Mouse (Mus musculus): ENCODE results near the gene Aqr. TPM values are rescaled to one million over a fixed set of nuclear protein-coding genes. Genes with fewer than 3 reads are reported as not detected.

The Aqr gene
- total RNA-seq, 2 experiments from 2014 or later = 29.1 to 35.9 TPM

DNA sequence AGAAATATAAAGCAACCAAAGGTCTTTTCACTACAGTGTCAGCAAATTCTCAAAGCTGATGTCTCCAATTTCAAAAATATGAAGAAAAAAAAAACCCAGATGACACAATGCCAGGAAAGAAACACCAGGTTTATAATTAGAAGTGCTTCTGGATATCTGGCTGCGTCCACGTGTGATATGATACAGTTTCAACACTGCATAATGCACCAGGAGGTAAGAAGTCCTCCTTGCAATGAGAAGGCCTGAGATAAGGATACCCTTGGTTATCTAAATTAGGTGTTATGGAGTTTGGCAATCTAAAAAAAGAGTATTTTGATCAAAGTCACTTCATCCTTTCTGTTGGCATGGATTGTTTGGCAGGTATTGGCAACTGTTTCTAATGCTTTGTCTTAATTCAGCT lies 114.9 kb downstream of the Aqr start:
- no peak for ATAC-seq (ENCODE audit: poor library complexity, severe bottlenecking)

DNA sequence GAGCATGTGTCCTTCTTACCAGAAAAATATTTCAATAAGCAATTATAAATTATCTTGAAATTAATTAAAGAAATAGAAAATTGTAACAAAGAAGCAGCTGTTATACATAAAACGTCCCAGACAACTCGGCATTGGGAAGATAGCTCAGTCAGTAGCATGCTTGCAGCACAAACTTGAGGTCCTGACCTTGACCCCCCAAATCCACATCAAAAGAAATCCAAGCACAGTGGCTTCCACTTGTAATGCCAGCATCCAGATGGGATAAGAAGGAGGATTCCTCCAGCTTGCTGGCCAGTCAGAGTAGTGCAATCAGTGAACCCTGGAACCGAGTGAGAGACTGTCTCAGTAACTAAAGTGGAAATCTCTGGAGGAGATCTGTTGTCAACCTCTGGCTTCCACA lies 120.6 kb downstream of the Aqr start:
- no peak for ATAC-seq (ENCODE audit: poor library complexity, severe bottlenecking)

DNA sequence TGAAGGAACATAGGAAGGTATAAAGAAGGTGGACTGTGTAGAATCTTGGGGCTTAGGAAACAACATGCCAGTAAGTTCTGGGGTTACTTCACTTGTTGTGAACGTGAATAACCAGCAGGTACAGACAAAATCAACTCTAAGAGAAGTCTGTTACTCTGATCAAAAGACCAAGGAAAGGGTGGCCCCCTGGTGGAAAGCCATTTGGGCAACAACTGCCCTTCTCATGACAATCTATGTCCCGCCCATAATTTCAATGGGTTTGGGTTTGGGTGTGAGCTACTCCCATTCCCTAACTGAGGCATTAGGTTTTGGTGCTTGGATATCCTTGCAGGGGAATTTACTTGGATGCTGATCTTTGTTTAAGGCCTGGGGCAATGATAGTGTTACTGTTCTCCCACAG lies 122.8 kb downstream of the Aqr start:
- no peak for ATAC-seq (ENCODE audit: poor library complexity, severe bottlenecking)

DNA sequence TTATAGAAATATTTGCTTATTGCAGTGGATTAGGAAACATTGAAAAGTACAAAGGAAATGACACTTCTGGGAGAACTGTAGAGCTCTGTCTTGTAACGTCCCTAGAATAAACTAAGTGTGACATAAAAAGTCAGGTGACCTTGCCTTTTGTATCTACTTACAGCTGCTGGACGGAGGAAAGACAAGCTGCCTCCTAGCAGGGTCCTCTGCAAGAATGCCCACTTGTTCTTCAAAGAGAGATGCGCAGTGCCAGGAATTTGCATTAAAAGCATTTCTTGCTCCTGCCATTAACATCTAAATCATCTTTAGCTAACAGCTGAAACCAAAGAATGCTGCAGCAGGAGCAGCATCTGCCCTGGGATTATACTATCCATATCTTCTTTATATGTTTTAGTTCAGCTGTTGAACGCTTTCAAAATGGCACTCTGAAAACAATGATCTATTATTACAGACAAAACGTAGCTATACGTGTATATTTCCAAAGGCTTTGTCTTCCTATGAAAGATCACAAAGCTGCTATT lies 126.7 kb downstream of the Aqr start:
- no peak for ATAC-seq (ENCODE audit: poor library complexity, severe bottlenecking)

DNA sequence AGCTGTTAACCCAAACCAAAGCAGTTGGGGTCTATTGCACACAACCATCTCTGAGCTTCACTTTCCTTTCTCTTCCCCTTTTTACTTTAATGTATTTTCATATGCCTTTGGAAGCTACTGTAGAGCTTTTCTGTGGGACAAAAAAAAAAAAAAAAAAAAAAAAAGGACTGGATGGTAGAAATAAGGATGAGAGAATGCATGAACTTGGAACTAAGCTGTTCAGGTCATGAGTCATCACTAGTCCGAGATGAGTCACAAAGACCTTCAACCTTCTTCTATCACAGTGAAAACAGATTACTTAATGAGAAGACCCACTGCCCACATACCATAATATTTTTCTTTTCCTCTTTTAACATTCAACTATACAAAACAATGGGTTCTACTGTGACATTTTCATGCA lies 127.2 kb downstream of the Aqr start:
- no peak for ATAC-seq (ENCODE audit: poor library complexity, severe bottlenecking)

DNA sequence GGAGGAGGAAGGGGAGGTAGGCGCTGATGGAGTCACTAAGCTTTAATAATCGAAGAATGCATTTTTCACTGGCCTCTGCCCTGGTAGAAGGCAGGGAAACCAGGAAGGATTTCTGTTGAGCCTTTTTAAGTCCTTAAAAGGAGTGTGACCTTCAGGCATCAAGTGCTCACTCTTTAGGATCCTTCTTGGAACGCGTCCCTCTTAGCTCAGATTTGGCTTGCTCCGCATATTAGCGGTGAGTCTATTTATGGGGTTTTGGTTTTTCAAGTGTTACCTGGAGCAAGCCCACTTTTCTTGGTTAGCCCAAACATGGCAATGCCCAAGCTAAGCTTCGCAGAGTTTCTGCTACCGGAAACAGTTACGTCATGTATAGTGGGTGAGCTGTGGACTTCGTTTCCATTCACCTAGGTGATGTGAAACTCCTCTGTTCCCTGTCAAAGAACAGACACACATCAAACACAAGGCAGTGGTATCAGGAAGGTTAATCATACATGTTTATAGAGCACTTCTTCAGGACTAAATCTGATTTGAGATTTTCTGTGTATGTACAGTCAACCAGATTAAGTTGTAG lies 128.5 kb downstream of the Aqr start:
- no peak for ATAC-seq (ENCODE audit: poor library complexity, severe bottlenecking)

DNA sequence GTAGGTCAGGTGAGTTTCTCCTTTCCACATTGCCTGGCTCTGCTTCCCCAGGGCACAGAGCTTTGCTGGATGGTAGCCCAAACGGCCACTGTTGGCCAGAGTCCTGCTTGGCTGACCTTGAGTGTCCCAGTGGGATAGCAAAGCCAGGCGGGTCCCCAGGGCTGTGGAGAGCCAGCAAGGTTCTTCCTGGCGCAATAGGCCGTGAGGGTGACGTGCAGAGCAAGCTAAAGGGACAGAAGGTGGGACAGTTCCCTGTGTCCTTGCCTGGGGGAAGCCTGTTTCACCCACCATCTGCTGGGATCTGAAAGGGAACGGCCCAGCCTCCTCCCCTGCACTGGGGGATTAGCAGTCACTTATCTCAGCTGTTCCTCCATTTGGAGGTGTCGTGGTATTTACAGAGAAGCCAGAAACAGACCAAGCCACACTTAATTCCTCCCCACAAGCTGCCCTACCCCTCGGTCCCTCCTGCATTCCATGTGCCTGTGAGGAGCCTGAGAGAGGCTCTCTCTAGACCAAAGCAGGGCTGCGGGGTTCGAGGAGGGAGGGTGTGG lies 129.4 kb downstream of the Aqr start:
- no peak for ATAC-seq (ENCODE audit: poor library complexity, severe bottlenecking)

DNA sequence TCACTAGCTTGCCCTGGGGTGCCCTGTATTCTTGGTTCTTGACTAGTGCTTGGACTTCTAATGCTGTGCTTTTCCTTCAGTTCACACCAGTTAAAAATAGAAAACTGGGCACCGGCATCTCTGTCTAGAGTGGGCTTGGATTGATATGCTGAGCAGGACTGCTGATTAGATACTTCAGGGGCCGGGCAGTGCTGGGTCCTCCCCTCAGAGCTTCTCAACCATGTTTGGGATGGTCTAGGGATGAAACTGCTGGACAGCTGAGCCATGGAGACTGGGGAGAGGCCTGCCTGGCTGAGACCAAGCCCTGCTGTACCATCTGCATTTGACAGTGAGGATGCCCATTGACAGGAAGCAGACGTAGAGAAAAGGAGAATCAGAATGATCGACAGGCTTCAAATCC lies 132.7 kb downstream of the Aqr start:
- ATAC-seq (ENCODE audit: poor library complexity, severe bottlenecking) = no peak

DNA sequence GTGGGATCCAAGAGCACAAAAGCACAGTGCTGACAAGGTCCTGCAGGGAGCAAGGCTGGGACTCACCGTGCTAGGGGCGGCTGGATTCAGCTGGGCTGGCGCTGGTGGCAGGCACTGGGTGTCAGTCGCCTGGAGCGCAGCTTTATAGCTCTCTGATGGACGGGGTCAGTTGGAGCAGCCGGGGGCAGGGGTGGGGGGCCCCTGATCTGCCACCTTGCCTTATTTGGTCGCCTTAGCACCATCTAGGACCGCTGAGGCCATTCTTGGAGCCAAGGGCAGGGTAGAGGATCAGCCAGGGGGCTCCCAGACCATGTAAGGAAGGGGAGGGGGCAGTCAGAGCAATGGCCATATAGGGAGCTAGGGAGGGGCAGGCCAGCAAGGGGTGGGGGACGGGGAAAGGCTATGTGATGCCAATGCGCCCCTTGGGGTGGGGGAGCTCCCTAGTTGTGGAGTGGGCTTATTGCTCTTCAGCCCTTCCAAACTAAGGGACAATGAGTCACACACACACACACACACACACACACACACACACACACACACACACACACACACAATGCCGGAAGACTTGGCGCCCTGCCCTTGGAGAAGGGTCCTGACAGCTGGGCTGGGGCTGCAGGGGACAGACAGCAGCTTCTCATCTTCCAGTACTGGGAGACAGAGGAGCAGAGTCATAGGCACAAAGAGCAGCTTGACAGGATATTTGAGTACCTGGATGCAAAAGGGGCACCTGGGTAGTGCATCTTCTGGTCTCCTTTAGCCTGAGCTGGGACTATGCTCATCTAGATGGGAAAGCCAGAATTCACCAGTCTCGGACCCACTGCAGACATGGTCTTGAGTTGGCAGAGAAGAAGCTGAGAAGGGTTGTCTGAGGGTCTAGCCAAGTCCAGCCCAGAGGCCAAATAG lies 133.9 kb downstream of the Aqr start, which contains the start of gene Actc1:
Actc1 (minus strand) TSS at position 853 of the 903 bp plus-strand sequence.
- no peak for ATAC-seq (ENCODE audit: poor library complexity, severe bottlenecking)

DNA sequence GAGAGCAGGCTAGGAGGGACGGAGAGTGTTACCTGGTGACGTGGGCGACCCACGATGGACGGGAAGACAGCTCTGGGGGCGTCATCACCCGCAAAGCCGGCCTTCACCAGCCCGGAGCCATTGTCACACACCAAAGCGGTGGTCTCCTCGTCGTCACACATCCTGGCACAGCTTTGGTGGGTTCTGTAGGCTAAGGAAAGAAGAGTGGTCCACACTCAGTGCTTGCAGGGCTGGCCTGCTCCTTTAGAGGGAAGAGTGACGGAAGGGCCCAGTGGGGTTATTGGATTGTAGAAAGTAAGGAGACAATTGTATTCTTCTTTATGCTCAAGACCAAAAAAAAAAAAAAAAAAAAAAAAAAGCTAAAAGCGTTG lies 135.0 kb downstream of the Aqr start:
- ATAC-seq (ENCODE audit: poor library complexity, severe bottlenecking) = no peak

Other genes starting within 250 kb of the Aqr start
- gene Gjd2, start 173.4 kb downstream of the Aqr start, total RNA-seq (2015) = not detected in 2 replicates
- not detected in 2 replicates for gene Gjd2, start 173.4 kb downstream of the Aqr start, total RNA-seq (2017)
- gene Actc1, start 133.5 kb downstream of the Aqr start, total RNA-seq (2015) = not detected in 2 replicates
- gene Actc1, start 133.5 kb downstream of the Aqr start, total RNA-seq (2017) = not detected in 2 replicates
- 6.8 and 6.9 TPM in 2 replicates for gene Zfp770, start 14.4 kb upstream of the Aqr start, total RNA-seq (2015)
- 3.6 and 4.2 TPM in 2 replicates for gene Zfp770, start 14.4 kb upstream of the Aqr start, total RNA-seq (2017)